Mouse (Mus musculus) MEL (cell line): ENCODE measurements at regions not wholly inside any gene's neighbourhood (a gene's known extent, or its start where the extent isn't known, plus 50 kb on each side); places are given as distances from the start of the nearest gene placed in this dataset.

Source experiments
- DNase-seq: peaks from one replicate; pipeline ENCODE4 v3.0.0; 2011; ENCODE audit warnings: low read depth, low spot score
- H3K27ac ChIP-seq: 2 replicates; pipeline ENCODE4 v1.5.1; 2012; ENCODE audit warnings: low read depth, mild to moderate bottlenecking, control low read depth, low read length, moderate library complexity; ENCODE audit not compliant: control insufficient read depth
- H3K27me3 ChIP-seq, 2 experiments: fragments of 150-350 bp in 1 of 2; sonication (generic) in 1 of 2; 2 replicates each; pipeline ENCODE4 v1.6.1; 2012; ENCODE audit warnings: low read length in 2 of 2, mild to moderate bottlenecking in 2 of 2, improper control_type of control experiment in 1 of 2, moderate library complexity in 1 of 2; ENCODE audit not compliant: insufficient read depth in 2 of 2, control insufficient read depth in 1 of 2
- H3K36me3 ChIP-seq, 2 experiments: 2 replicates each; pipeline ENCODE4 v1.6.1; 2012 to 2014; ENCODE audit warnings: low read length in 2 of 2, improper control_type of control experiment in 1 of 2, inconsistent platforms in 1 of 2, mild to moderate bottlenecking in 1 of 2; ENCODE audit not compliant: insufficient read depth in 2 of 2, control insufficient read depth in 1 of 2
- H3K4me1 ChIP-seq, 2 experiments: fragments of 150-350 bp in 1 of 2; sonication (generic) in 1 of 2; 2 replicates each; pipeline ENCODE4 v1.6.1; 2012; ENCODE audit warnings: low read length in 2 of 2, improper control_type of control experiment in 1 of 2, mild to moderate bottlenecking in 1 of 2; ENCODE audit not compliant: insufficient read depth in 2 of 2, control insufficient read depth in 1 of 2
- H3K4me3 ChIP-seq, 2 experiments: fragments of 150-350 bp in 1 of 2; sonication (generic) in 1 of 2; 2 replicates each; pipeline ENCODE4 v1.5.1; 2012; ENCODE audit warnings: low read depth in 2 of 2, low read length in 2 of 2, mild to moderate bottlenecking in 2 of 2, moderate library complexity in 2 of 2, control low read depth in 1 of 2, improper control_type of control experiment in 1 of 2; ENCODE audit not compliant: control insufficient read depth in 1 of 2, insufficient read depth in 1 of 2
- H3K79me2 ChIP-seq: 2 replicates; pipeline ENCODE4 v1.6.1; 2012; ENCODE audit warnings: mild to moderate bottlenecking, low read length, moderate library complexity; ENCODE audit not compliant: control insufficient read depth, poor library complexity, insufficient read depth
- H3K9ac ChIP-seq: 2 replicates; pipeline ENCODE4 v1.6.1; 2012; ENCODE audit warnings: low read depth, mild to moderate bottlenecking, control low read depth, low read length, moderate library complexity; ENCODE audit not compliant: control insufficient read depth, poor library complexity, severe bottlenecking
- H3K9me3 ChIP-seq: fragments of 150-350 bp; sonication (generic); replicated peaks from 2 replicates; pipeline ENCODE4 v1.6.1; 2012; ENCODE audit warnings: mild to moderate bottlenecking, low read length, improper control_type of control experiment, moderate library complexity; ENCODE audit not compliant: insufficient read depth
- CHD1 ChIP-seq: IDR thresholded peaks from 2 replicates; pipeline ENCODE4 v1.6.1; 2012; ENCODE audit warnings: low read depth, mild to moderate bottlenecking, inconsistent platforms, low read length, improper control_type of control experiment
- CTCF ChIP-seq, 3 experiments: IDR thresholded peaks in 2 of 3; conservative IDR thresholded peaks in 1 of 3; 2 replicates each; pipeline ENCODE4 v1.5.1; 2011 to 2012; ENCODE audit warnings: low read length in 3 of 3, low read depth in 2 of 3, mild to moderate bottlenecking in 2 of 3, improper control_type of control experiment in 1 of 3, inconsistent platforms in 1 of 3, mixed read lengths in 1 of 3, moderate library complexity in 1 of 3; ENCODE audit not compliant: control insufficient read depth in 1 of 3, insufficient read depth in 1 of 3, poor library complexity in 1 of 3, severe bottlenecking in 1 of 3
- EP300 ChIP-seq, 2 experiments: IDR thresholded peaks; 2 replicates each; pipeline ENCODE4 v1.6.1; 2011; ENCODE audit warnings: improper control_type of control experiment in 2 of 2, low read length in 2 of 2, low read depth in 1 of 2, mild to moderate bottlenecking in 1 of 2
- ETS1 ChIP-seq: IDR thresholded peaks from 2 replicates; pipeline ENCODE4 v1.6.1; 2012; ENCODE audit warnings: low read depth, mild to moderate bottlenecking, inconsistent platforms, low read length, improper control_type of control experiment, moderate library complexity
- GATA1 ChIP-seq: IDR thresholded peaks from 2 replicates; pipeline ENCODE4 v1.6.1; 2011; ENCODE audit warnings: low read depth, low read length, improper control_type of control experiment
- HCFC1 ChIP-seq: IDR thresholded peaks from 2 replicates; pipeline ENCODE4 v1.6.1; 2012; ENCODE audit warnings: low read depth, mild to moderate bottlenecking, inconsistent platforms, low read length, improper control_type of control experiment, moderate library complexity
- JUND ChIP-seq: IDR thresholded peaks from 2 replicates; pipeline ENCODE4 v1.6.1; 2011; ENCODE audit warnings: low read depth, mild to moderate bottlenecking, improper control_type of control experiment, low read length
- KAT2A ChIP-seq: conservative IDR thresholded peaks from 2 replicates; pipeline ENCODE4 v1.6.1; 2012; ENCODE audit warnings: low read depth, low read length, improper control_type of control experiment, inconsistent platforms
- MAFK ChIP-seq: IDR thresholded peaks from 2 replicates; pipeline ENCODE4 v1.6.1; 2011; ENCODE audit warnings: low read depth, mild to moderate bottlenecking, low read length, improper control_type of control experiment, borderline replicate concordance
- MEF2A ChIP-seq: IDR thresholded peaks from 2 replicates; pipeline ENCODE4 v1.6.1; 2014; ENCODE audit warnings: low read depth, mild to moderate bottlenecking, inconsistent platforms, low read length, improper control_type of control experiment; ENCODE audit not compliant: poor library complexity, insufficient replicate concordance, severe bottlenecking; ENCODE audit errors: extremely low read depth
- MYB ChIP-seq: IDR thresholded peaks from 2 replicates; pipeline ENCODE4 v1.6.1; 2011; ENCODE audit warnings: mild to moderate bottlenecking, low read depth, low read length, improper control_type of control experiment
- MYC ChIP-seq: IDR thresholded peaks from 2 replicates; pipeline ENCODE4 v1.6.1; 2011; ENCODE audit warnings: low read depth, mild to moderate bottlenecking, low read length, improper control_type of control experiment, moderate library complexity
- NRF1 ChIP-seq: IDR thresholded peaks from 2 replicates; pipeline ENCODE4 v1.6.1; 2014; ENCODE audit warnings: low read depth, mild to moderate bottlenecking, inconsistent platforms, low read length, improper control_type of control experiment, moderate library complexity; ENCODE audit not compliant: poor library complexity, insufficient read depth, severe bottlenecking
- POLR2A ChIP-seq, 2 experiments: IDR thresholded peaks; 2 replicates each; pipeline ENCODE4 v1.6.1; 2011 to 2012; ENCODE audit warnings: low read length in 2 of 2, mild to moderate bottlenecking in 2 of 2, control low read depth in 1 of 2, improper control_type of control experiment in 1 of 2, low read depth in 1 of 2, moderate library complexity in 1 of 2; ENCODE audit not compliant: control insufficient read depth in 1 of 2, insufficient read depth in 1 of 2, poor library complexity in 1 of 2
- POLR2AphosphoS2 ChIP-seq: IDR thresholded peaks from 2 replicates; pipeline ENCODE4 v1.6.1; 2011; ENCODE audit warnings: low read length, improper control_type of control experiment
- RAD21 ChIP-seq: IDR thresholded peaks from 2 replicates; pipeline ENCODE4 v1.6.1; 2011; ENCODE audit warnings: mild to moderate bottlenecking, low read depth, low read length, improper control_type of control experiment
- RCOR1 ChIP-seq: IDR thresholded peaks from 2 replicates; pipeline ENCODE4 v1.6.1; 2012; ENCODE audit warnings: low read depth, mild to moderate bottlenecking, inconsistent platforms, low read length, improper control_type of control experiment
- SMC3 ChIP-seq: IDR thresholded peaks from 2 replicates; pipeline ENCODE4 v1.6.1; 2011; ENCODE audit warnings: low read depth, low read length, improper control_type of control experiment
- TBP ChIP-seq: IDR thresholded peaks from 2 replicates; pipeline ENCODE4 v1.8.0; 2011; ENCODE audit warnings: low read depth, low read length, improper control_type of control experiment
- USF1 ChIP-seq: IDR thresholded peaks from 2 replicates; pipeline ENCODE4 v1.6.1; 2014; ENCODE audit warnings: low read depth, mild to moderate bottlenecking, inconsistent platforms, low read length, improper control_type of control experiment, moderate library complexity
- ZC3H11A ChIP-seq: IDR thresholded peaks from 2 replicates; pipeline ENCODE4 v1.6.1; 2012; ENCODE audit warnings: low read depth, mild to moderate bottlenecking, inconsistent platforms, low read length, improper control_type of control experiment
- ZMIZ1 ChIP-seq: IDR thresholded peaks from 2 replicates; pipeline ENCODE4 v1.6.1; 2012; ENCODE audit warnings: low read depth, mild to moderate bottlenecking, inconsistent platforms, low read length, improper control_type of control experiment, moderate library complexity
- ZNF384 ChIP-seq: IDR thresholded peaks from 2 replicates; pipeline ENCODE4 v1.6.1; 2012; ENCODE audit warnings: low read depth, mild to moderate bottlenecking, inconsistent platforms, low read length, improper control_type of control experiment

- Histone ChIP-seq H3K36me3 (no peaks in the 10 kb centered on the region), H3K9me3 (no peaks in the 10 kb centered on the region), H3K27me3 (no peaks in the 10 kb centered on the region)
- no peak for DNase-seq
- TF ChIP-seq MAFK = no peak
- TF ChIP-seq NRF1 = no peak
- no peak for TF ChIP-seq MYB
- TF ChIP-seq EP300 (IDR thresholded peaks at IDR 0.05; ENCODE audit: low read depth in 1 of 2, low read length in 2 of 2) = no peak
- no peak for TF ChIP-seq HCFC1
- no peak for TF ChIP-seq JUND
- TF ChIP-seq CTCF (IDR thresholded peaks at IDR 0.05 in 2 of 3, conservative IDR thresholded peaks at IDR 0.05 in 1 of 3; ENCODE audit: control insufficient read depth in 1 of 3, insufficient read depth in 1 of 3, low read depth in 2 of 3, low read length in 3 of 3, poor library complexity in 1 of 3, severe bottlenecking in 1 of 3) = no peak
- TF ChIP-seq ETS1 = no peak
- no peak for TF ChIP-seq MEF2A
- TF ChIP-seq, all 39 proteins: peak for 0
- Histone ChIP-seq H3K79me2 (no peaks in the 10 kb centered on the region), H3K4me1 (no peaks in the 10 kb centered on the region), H3K9ac (no peak overlapping the region), H3K4me3 (no peak overlapping the region), H3K27ac (no peak overlapping the region)
These were observed 1096.4 kb downstream of the A830018L16Rik start for GRCm38 (mm10) chr1:12510129-12510816.

GRCm38 (mm10) chr1:12519601-12520000 lies 1105.7 kb downstream of the A830018L16Rik start:
- no peaks in the 10 kb centered on the region for H3K27me3 ChIP-seq
- H3K9me3 ChIP-seq = no peaks in the 10 kb centered on the region
- H3K79me2 ChIP-seq = no peaks in the 10 kb centered on the region
- DNase-seq = no peak
- H3K36me3 ChIP-seq = no peaks in the 10 kb centered on the region
- H3K4me1 ChIP-seq = no peaks in the 10 kb centered on the region
- no peak for TF ChIP-seq RCOR1
- TF ChIP-seq USF1 = no peak
- TF ChIP-seq SMC3 = no peak
- no peak for TF ChIP-seq GATA1
- no peak for TF ChIP-seq MYC
- no peak for TF ChIP-seq POLR2A (IDR thresholded peaks at IDR 0.05; ENCODE audit: control insufficient read depth in 1 of 2, insufficient read depth in 1 of 2, low read depth in 1 of 2, low read length in 2 of 2, poor library complexity in 1 of 2)
- no peak for TF ChIP-seq ZMIZ1
- no peak for TF ChIP-seq MEF2A
- TF ChIP-seq TBP = no peak
- no peak for TF ChIP-seq POLR2AphosphoS2
- no peak for TF ChIP-seq KAT2A
- TF ChIP-seq EP300 (IDR thresholded peaks at IDR 0.05; ENCODE audit: low read depth in 1 of 2, low read length in 2 of 2) = no peak
- TF ChIP-seq MAFK = no peak
- TF ChIP-seq RAD21 = no peak
- no peak for TF ChIP-seq CHD1
- TF ChIP-seq ZNF384 = no peak
- no peak for TF ChIP-seq MYB
- no peak for TF ChIP-seq ZC3H11A
- no peak for TF ChIP-seq JUND
- TF ChIP-seq, all 39 proteins: peak for 0
- H3K9ac ChIP-seq = no peak overlapping the region
- H3K27ac ChIP-seq = no peak overlapping the region
- no peak overlapping the region for H3K4me3 ChIP-seq
